Mouse (Mus musculus) olfactory bulb, adult 2 months (tissue): ENCODE data around the gene Tmem192.

Experiments
- CTCF ChIP-seq: fragments of 200-500 bp; IDR thresholded peaks from 2 replicates; pipeline ENCODE4 v1.5.1; 2012; ENCODE audit warnings: low read depth, mild to moderate bottlenecking, low read length, moderate library complexity; ENCODE audit not compliant: insufficient read depth
- POLR2A ChIP-seq: fragments of 200-500 bp; IDR thresholded peaks from 2 replicates; pipeline ENCODE4 v1.6.1; 2012; ENCODE audit warnings: mild to moderate bottlenecking, low read depth, low read length, moderate library complexity; ENCODE audit not compliant: insufficient read depth

- TF ChIP-seq POLR2A: no peak
- TF ChIP-seq CTCF: no peak
Observed at GRCm38 (mm10) chr8:64998806-64999365, 51.9 kb downstream of the Tmem192 start.
